Mouse (Mus musculus): ENCODE measurements around the gene Gm21627. TPM values are rescaled to one million over a fixed set of nuclear protein-coding genes. Genes with fewer than 3 reads are reported as not detected.
"Not testable (repeated sequence)": the region's sequence is repeated elsewhere in the genome, so short reads cannot be mapped to it uniquely, and the experiment has no call there.

The Gm21627 gene
- not detected for total RNA-seq (2021)

- not testable (repeated sequence) for DNase-seq
Measured at GRCm38 (mm10) chrY:63228127-63228526, at the start of gene Gm21627. Gene Gm21627 (plus strand): TSS chrY:63228427.

All from layer of hippocampus, postnatal 36 days (tissue).